Mouse (Mus musculus): ENCODE measurements around the gene Heatr9.

GRCm38 (mm10) chr11:83518371-83518770 lies 3.6 kb downstream of the Heatr9 start:
- TF ChIP-seq POLR2A (IDR thresholded peaks at IDR 0.05; ENCODE audit: borderline replicate concordance, insufficient read depth, low read length) (no peak), CTCF (IDR thresholded peaks at IDR 0.05; ENCODE audit: borderline replicate concordance, insufficient read depth, low read depth, low read length) (no peak)

Measured in cerebellum, adult 2 months (tissue).